Mouse (Mus musculus) spleen, adult 2 months (tissue): ENCODE measurements around the gene Fyco1. TPM values are rescaled to one million over a fixed set of nuclear protein-coding genes. Genes with fewer than 3 reads are reported as not detected.

Experiments
- DNase-seq, 2 experiments: peaks; one replicate each; pipeline versions ENCODE4 v3.0.0 to v3.0.0-alpha.2; 2012 to 2021; ENCODE audit warnings: low spot score in 2 of 2, low read depth in 1 of 2
- H3K27ac ChIP-seq: fragments of 200-500 bp; 2 replicates; pipeline ENCODE4 v1.5.1; 2012; ENCODE audit warnings: low read length, inconsistent platforms; ENCODE audit not compliant: insufficient read depth
- H3K27me3 ChIP-seq: fragments of 200-500 bp; 2 replicates; pipeline ENCODE4 v1.6.1; 2012; ENCODE audit warnings: mild to moderate bottlenecking, moderate library complexity, low read length, inconsistent platforms; ENCODE audit not compliant: control insufficient read depth, insufficient read depth
- H3K36me3 ChIP-seq: fragments of 200-500 bp; 2 replicates; pipeline ENCODE4 v1.6.1; 2012; ENCODE audit warnings: mild to moderate bottlenecking, low read length, inconsistent platforms; ENCODE audit not compliant: control insufficient read depth, insufficient read depth
- H3K4me1 ChIP-seq: fragments of 200-500 bp; 2 replicates; pipeline ENCODE4 v1.6.1; 2011; ENCODE audit warnings: inconsistent platforms; ENCODE audit not compliant: control insufficient read depth, insufficient read depth, insufficient read length
- H3K4me3 ChIP-seq: fragments of 200-500 bp; 2 replicates; pipeline ENCODE4 v1.5.1; 2011; ENCODE audit warnings: mild to moderate bottlenecking, inconsistent platforms; ENCODE audit not compliant: insufficient read depth, insufficient read length; ENCODE audit errors: extremely low read depth
- CTCF ChIP-seq: fragments of 200-500 bp; IDR thresholded peaks from 2 replicates; pipeline ENCODE4 v1.5.1; 2011; ENCODE audit warnings: mild to moderate bottlenecking, inconsistent platforms; ENCODE audit not compliant: insufficient read depth, insufficient read length, insufficient replicate concordance; ENCODE audit errors: extremely low read depth
- POLR2A ChIP-seq: fragments of 200-500 bp; IDR thresholded peaks from 2 replicates; pipeline ENCODE4 v1.6.1; 2011; ENCODE audit warnings: low read depth, low read length, inconsistent platforms
- WGBS: fragments of 180-500 bp; shearing (Covaris S2); methylation state at CpG from one replicate; pipeline ENCODE4 v1.1.7; 2018; 5-methylcytosine and 5-hydroxymethylcytosine counted together
- polyA plus RNA-seq: library from polyadenylated mRNA; depleted of rRNA; stranded (reverse); fragments of >200 nt; gene quantifications from 2 replicates; pipeline ENCODE4 v1.2.3, GENCODE M21; 2012; rRNA removed

Gene Fyco1
- 5.0 and 6.0 TPM in 2 replicates for polyA plus RNA-seq

GRCm38 (mm10) chr9:123851713-123852448, at the start of gene Fyco1:
Gene Fyco1 (minus strand): TSS chr9:123851899.
- peaks cover 8% of the 10 kb centered on the region; the same call in 1 of the 2 replicates for H3K4me1 ChIP-seq
- H3K4me3 ChIP-seq: peak within 1 kb of the TSS; percentile 83
- H3K27me3 ChIP-seq: no peaks in the 10 kb centered on the region
- TF ChIP-seq POLR2A (peak; percentile 83), CTCF (no peak)
- no peaks in the 10 kb centered on the region for H3K36me3 ChIP-seq
- under 1% methylated on average over 47 of the region's 47 CpGs for WGBS
- H3K27ac ChIP-seq: peak within 1 kb of the TSS; percentile 100
- DNase-seq: peak; percentile 92 to 98

- Histone ChIP-seq H3K36me3 (no peaks in the 10 kb centered on the region), H3K27me3 (no peaks in the 10 kb centered on the region), H3K4me1 (peaks cover 3% of the 10 kb centered on the region; the same call in 1 of the 2 replicates), H3K4me3 (no peak overlapping the region), H3K27ac (no peak overlapping the region)
- WGBS: 6% methylated on average over 4 of the region's 4 CpGs
- peak; percentile 37 to 42 for DNase-seq
- TF ChIP-seq CTCF (no peak), POLR2A (no peak)
These were observed 20.4 kb upstream of the Fyco1 start for GRCm38 (mm10) chr9:123872049-123872448.

GRCm38 (mm10) chr9:123869167-123869784, 17.6 kb upstream of the Fyco1 start:
- no peak for DNase-seq
- Histone ChIP-seq H3K4me3 (no peak overlapping the region), H3K27me3 (no peaks in the 10 kb centered on the region), H3K27ac (no peak overlapping the region; the same call in 1 of the 2 replicates), H3K4me1 (peaks cover 3% of the 10 kb centered on the region; the same call in 1 of the 2 replicates), H3K36me3 (no peaks in the 10 kb centered on the region)
- TF ChIP-seq CTCF: no peak
- TF ChIP-seq POLR2A: no peak
- 28% methylated on average over 6 of the region's 6 CpGs for WGBS

GRCm38 (mm10) chr9:123863641-123864040, 11.9 kb upstream of the Fyco1 start:
- no peak for DNase-seq
- Histone ChIP-seq H3K27me3 (no peaks in the 10 kb centered on the region), H3K27ac (peak overlapping the region; percentile 64), H3K4me3 (no peak overlapping the region), H3K36me3 (no peaks in the 10 kb centered on the region), H3K4me1 (peaks cover 2% of the 10 kb centered on the region; the same call in 1 of the 2 replicates)
- 89% methylated on average over 1 of the region's 1 CpGs for WGBS
- no peak for TF ChIP-seq CTCF
- no peak for TF ChIP-seq POLR2A

GRCm38 (mm10) chr9:123862895-123863616, 11.4 kb upstream of the Fyco1 start:
- TF ChIP-seq CTCF: no peak
- no peak for TF ChIP-seq POLR2A
- H3K27me3 ChIP-seq: no peaks in the 10 kb centered on the region
- H3K4me3 ChIP-seq: no peak overlapping the region
- H3K4me1 ChIP-seq: peaks cover 2% of the 10 kb centered on the region; the same call in 1 of the 2 replicates
- H3K27ac ChIP-seq: peak overlapping the region; percentile 54; the same call in 1 of the 2 replicates
- no peak for DNase-seq
- no peaks in the 10 kb centered on the region for H3K36me3 ChIP-seq
- WGBS: 73% methylated on average over 1 of the region's 1 CpGs

GRCm38 (mm10) chr9:123861929-123862328, 10.2 kb upstream of the Fyco1 start, which contains the start of gene Xcr1:
Gene Xcr1 (minus strand): TSS chr9:123862029.
- Histone ChIP-seq H3K27me3 (no peaks in the 10 kb centered on the region), H3K27ac (peak within 1 kb of the TSS; percentile 39; the same call in 1 of the 2 replicates), H3K4me1 (peaks cover 2% of the 10 kb centered on the region; the same call in 1 of the 2 replicates), H3K4me3 (no peak within 1 kb of the TSS), H3K36me3 (no peaks in the 10 kb centered on the region)
- TF ChIP-seq CTCF: no peak
- no peak for TF ChIP-seq POLR2A
- WGBS: 87% methylated on average over 9 of the region's 9 CpGs
- no peak for DNase-seq

- no peak overlapping the region for H3K27ac ChIP-seq
- peaks cover 3% of the 10 kb centered on the region; the same call in 1 of the 2 replicates for H3K4me1 ChIP-seq
- DNase-seq: no peak
- 33% methylated on average over 2 of the region's 2 CpGs for WGBS
- H3K36me3 ChIP-seq: no peaks in the 10 kb centered on the region
- no peak overlapping the region for H3K4me3 ChIP-seq
- no peak for TF ChIP-seq CTCF
- no peak for TF ChIP-seq POLR2A
- H3K27me3 ChIP-seq: no peaks in the 10 kb centered on the region
These were observed 5.1 kb upstream of the Fyco1 start for GRCm38 (mm10) chr9:123856836-123857235.
